Mouse (Mus musculus): ENCODE results near the gene Mrpl36.

Mrpl36 gene

GRCm38 (mm10) chr13:73327827-73328698 is at the start of gene Mrpl36, which contains the start of gene Ndufs6:
TSS of gene Mrpl36 (plus strand) at chr13:73328513.
TSS of gene Ndufs6 (minus strand) at chr13:73328542.
- DNase-seq (ENCODE audit: low spot score) = peak; percentile 77

GRCm38 (mm10) chr13:73279196-73279595 is 49.1 kb upstream of the Mrpl36 start:
- DNase-seq (ENCODE audit: low spot score) = no peak

GRCm38 (mm10) chr13:73282407-73282806 is 45.9 kb upstream of the Mrpl36 start:
- DNase-seq (ENCODE audit: low spot score) = no peak

- DNase-seq (ENCODE audit: low spot score) = no peak
Measured at GRCm38 (mm10) chr13:73283534-73283933, 44.8 kb upstream of the Mrpl36 start.

GRCm38 (mm10) chr13:73290206-73290605 is 38.1 kb upstream of the Mrpl36 start:
- no peak for DNase-seq (ENCODE audit: low spot score)

GRCm38 (mm10) chr13:73291102-73291501 is 37.2 kb upstream of the Mrpl36 start:
- no peak for DNase-seq (ENCODE audit: low spot score)

GRCm38 (mm10) chr13:73298717-73299116 is 29.6 kb upstream of the Mrpl36 start:
- no peak for DNase-seq (ENCODE audit: low spot score)

- no peak for DNase-seq (ENCODE audit: low spot score)
Measured at GRCm38 (mm10) chr13:73299322-73299721, 29.0 kb upstream of the Mrpl36 start.

- DNase-seq (ENCODE audit: low spot score) = no peak
Measured at GRCm38 (mm10) chr13:73304729-73305128, 23.6 kb upstream of the Mrpl36 start.

- no peak for DNase-seq (ENCODE audit: low spot score)
Measured at GRCm38 (mm10) chr13:73305398-73306084, 22.8 kb upstream of the Mrpl36 start.

- DNase-seq (ENCODE audit: low spot score) = no peak
Measured at GRCm38 (mm10) chr13:73306085-73306410, 22.3 kb upstream of the Mrpl36 start.

- DNase-seq (ENCODE audit: low spot score) = no peak
Measured at GRCm38 (mm10) chr13:73306430-73306829, 21.9 kb upstream of the Mrpl36 start.

- DNase-seq (ENCODE audit: low spot score) = no peak
Measured at GRCm38 (mm10) chr13:73310183-73310929, 18.0 kb upstream of the Mrpl36 start.

GRCm38 (mm10) chr13:73320048-73320447 is 8.3 kb upstream of the Mrpl36 start:
- DNase-seq (ENCODE audit: low spot score) = no peak

GRCm38 (mm10) chr13:73322626-73323025 is 5.7 kb upstream of the Mrpl36 start:
- DNase-seq (ENCODE audit: low spot score) = no peak

GRCm38 (mm10) chr13:73323406-73323805 is 4.9 kb upstream of the Mrpl36 start:
- DNase-seq (ENCODE audit: low spot score) = no peak

- peak; percentile 77 for DNase-seq (ENCODE audit: low spot score)
Measured at GRCm38 (mm10) chr13:73330844-73331501, 2.7 kb downstream of the Mrpl36 start.

GRCm38 (mm10) chr13:73331736-73332135 is 3.4 kb downstream of the Mrpl36 start:
- no peak for DNase-seq (ENCODE audit: low spot score)

GRCm38 (mm10) chr13:73336753-73337152 is 8.4 kb downstream of the Mrpl36 start:
- DNase-seq (ENCODE audit: low spot score) = no peak

- no peak for DNase-seq (ENCODE audit: low spot score)
Measured at GRCm38 (mm10) chr13:73345102-73345890, 17.0 kb downstream of the Mrpl36 start.

- DNase-seq (ENCODE audit: low spot score) = no peak
Measured at GRCm38 (mm10) chr13:73346131-73346530, 17.8 kb downstream of the Mrpl36 start.
